Mouse (Mus musculus): ENCODE data around the gene Olfr437. TPM values are rescaled to one million over a fixed set of nuclear protein-coding genes. Genes with fewer than 3 reads are reported as not detected.
"Not testable (repeated sequence)": the region's sequence is repeated elsewhere in the genome, so short reads cannot be mapped to it uniquely, and the experiment has no call there.

Gene Olfr437
- total RNA-seq (2021): not detected
- long read RNA-seq, experiment 1: 0 reads
- long read RNA-seq, experiment 2: 0 reads

- DNase-seq (ENCODE audit: low spot score in 2 of 2): no peak
These were observed at the start of gene Olfr437 for GRCm38 (mm10) chr6:43162982-43163381. TSS of gene Olfr437 (plus strand) at chr6:43163282.

GRCm38 (mm10) chr6:43146267-43146666, 16.8 kb upstream of the Olfr437 start, which contains the start of gene Olfr237-ps1:
TSS of gene Olfr237-ps1 (plus strand) at chr6:43146567.
- not testable (repeated sequence) for DNase-seq (ENCODE audit: low spot score in 2 of 2)

- no peak for DNase-seq (ENCODE audit: low spot score in 2 of 2)
These were observed 3.6 kb upstream of the Olfr437 start for GRCm38 (mm10) chr6:43159502-43159901.

GRCm38 (mm10) chr6:43167246-43167645, 4.2 kb downstream of the Olfr437 start:
- no peak for DNase-seq (ENCODE audit: low spot score in 2 of 2)

GRCm38 (mm10) chr6:43171840-43172239, 8.8 kb downstream of the Olfr437 start, which contains the start of gene Olfr13:
TSS of gene Olfr13 (plus strand) at chr6:43172140.
- no peak for DNase-seq (ENCODE audit: low spot score in 2 of 2)

GRCm38 (mm10) chr6:43178129-43178528, 15.0 kb downstream of the Olfr437 start:
- no peak for DNase-seq (ENCODE audit: low spot score in 2 of 2)

GRCm38 (mm10) chr6:43178584-43179501, 15.8 kb downstream of the Olfr437 start:
- DNase-seq (ENCODE audit: low spot score in 2 of 2): no peak

GRCm38 (mm10) chr6:43190986-43191385, 27.9 kb downstream of the Olfr437 start:
- DNase-seq (ENCODE audit: low spot score in 2 of 2): no peak

GRCm38 (mm10) chr6:43196781-43197180, 33.7 kb downstream of the Olfr437 start, which contains the start of gene Olfr435:
TSS of gene Olfr435 (plus strand) at chr6:43197146.
- DNase-seq (ENCODE audit: low spot score in 2 of 2): no peak

- no peak for DNase-seq (ENCODE audit: low spot score in 2 of 2)
These were observed 35.0 kb downstream of the Olfr437 start for GRCm38 (mm10) chr6:43198094-43198493.

- no peak for DNase-seq (ENCODE audit: low spot score in 2 of 2)
These were observed 39.7 kb downstream of the Olfr437 start for GRCm38 (mm10) chr6:43202786-43203185.

- no peak for DNase-seq (ENCODE audit: low spot score in 2 of 2)
These were observed 42.3 kb downstream of the Olfr437 start for GRCm38 (mm10) chr6:43205355-43205754.

GRCm38 (mm10) chr6:43212873-43213272, 49.8 kb downstream of the Olfr437 start, which contains the start of gene Olfr434:
TSS of gene Olfr434 (plus strand) at chr6:43213021.
- not testable (repeated sequence) for DNase-seq (ENCODE audit: low spot score in 2 of 2)

Other genes with a start within 250 kb of the Olfr437 start
- gene Olfr446, start 241.9 kb upstream of the Olfr437 start, total RNA-seq (2021): not detected
- not detected for gene Olfr444, start 214.2 kb upstream of the Olfr437 start, total RNA-seq (2021)
- gene Olfr441, start 56.9 kb upstream of the Olfr437 start, total RNA-seq (2021): not detected
- gene Olfr237-ps1, start 16.7 kb upstream of the Olfr437 start, total RNA-seq (2021): not detected
- gene Olfr13, start 8.9 kb downstream of the Olfr437 start, total RNA-seq (2021): not detected
- not detected for gene Olfr435, start 33.9 kb downstream of the Olfr437 start, total RNA-seq (2021)
- not detected for gene Olfr434, start 49.7 kb downstream of the Olfr437 start, total RNA-seq (2021)
- not detected for gene Olfr47, start 68.2 kb downstream of the Olfr437 start, total RNA-seq (2021)
- gene Arhgef5, start 102.3 kb downstream of the Olfr437 start, total RNA-seq (2021): 10 to 100 TPM in 1 of 2 experiments, 1 to 10 TPM in 1; 7.9 to 10.3 TPM
- gene Nobox, start 146.3 kb downstream of the Olfr437 start, total RNA-seq (2021): not detected

All from gastrocnemius, postnatal 4 days (tissue).